Mouse (Mus musculus): ENCODE data around the gene Leprot. TPM values are rescaled to one million over a fixed set of nuclear protein-coding genes. Genes with fewer than 3 reads are reported as not detected.

Leprot gene
- polyA plus RNA-seq, 1 experiment: 68.8 TPM

- WGBS: 45% methylated on average over 6 of the region's 6 CpGs
- DNase-seq (ENCODE audit: low read depth, low spot score): no peak
Observed at GRCm38 (mm10) chr4:101656956-101657570, 9.5 kb downstream of the Leprot start.

GRCm38 (mm10) chr4:101664160-101664750 is 16.7 kb downstream of the Leprot start:
- 79% methylated on average over 9 of the region's 9 CpGs for WGBS
- DNase-seq (ENCODE audit: low read depth, low spot score): no peak

- no peak for DNase-seq (ENCODE audit: low read depth, low spot score)
- WGBS: 93% methylated on average over 4 of the region's 4 CpGs
Observed at GRCm38 (mm10) chr4:101664766-101665165, 17.2 kb downstream of the Leprot start.

GRCm38 (mm10) chr4:101669161-101669560 is 21.6 kb downstream of the Leprot start:
- no peak for DNase-seq (ENCODE audit: low read depth, low spot score)
- WGBS: 41% methylated on average over 5 of the region's 5 CpGs

- DNase-seq (ENCODE audit: low read depth, low spot score): no peak
- 66% methylated on average over 5 of the region's 5 CpGs for WGBS
Observed at GRCm38 (mm10) chr4:101669811-101670210, 22.3 kb downstream of the Leprot start.

GRCm38 (mm10) chr4:101674790-101675189 is 27.3 kb downstream of the Leprot start:
- no peak for DNase-seq (ENCODE audit: low read depth, low spot score)

GRCm38 (mm10) chr4:101675726-101676125 is 28.2 kb downstream of the Leprot start:
- WGBS: 25% methylated on average over 4 of the region's 4 CpGs
- no peak for DNase-seq (ENCODE audit: low read depth, low spot score)

More at GRCm38 (mm10) chr4:101674790-101675189, 27.3 kb downstream of the Leprot start:
- 28% methylated on average over 5 of the region's 5 CpGs for WGBS

GRCm38 (mm10) chr4:101682620-101683019 is 35.1 kb downstream of the Leprot start:
- 92% methylated on average over 4 of the region's 4 CpGs for WGBS
- no peak for DNase-seq (ENCODE audit: low read depth, low spot score)

- WGBS: 71% methylated on average over 3 of the region's 3 CpGs
- no peak for DNase-seq (ENCODE audit: low read depth, low spot score)
Observed at GRCm38 (mm10) chr4:101683086-101683485, 35.6 kb downstream of the Leprot start.

GRCm38 (mm10) chr4:101684821-101685220 is 37.3 kb downstream of the Leprot start:
- WGBS: 76% methylated on average over 3 of the region's 3 CpGs
- DNase-seq (ENCODE audit: low read depth, low spot score): no peak

GRCm38 (mm10) chr4:101686227-101686810 is 38.8 kb downstream of the Leprot start:
- WGBS: 71% methylated on average over 13 of the region's 13 CpGs
- DNase-seq (ENCODE audit: low read depth, low spot score): no peak

GRCm38 (mm10) chr4:101689241-101689640 is 41.7 kb downstream of the Leprot start:
- 84% methylated on average over 4 of the region's 4 CpGs for WGBS
- DNase-seq (ENCODE audit: low read depth, low spot score): no peak

- 61% methylated on average over 5 of the region's 5 CpGs for WGBS
- no peak for DNase-seq (ENCODE audit: low read depth, low spot score)
Observed at GRCm38 (mm10) chr4:101689645-101690044, 42.1 kb downstream of the Leprot start.

GRCm38 (mm10) chr4:101692892-101693291 is 45.4 kb downstream of the Leprot start:
- WGBS: 58% methylated on average over 4 of the region's 4 CpGs
- no peak for DNase-seq (ENCODE audit: low read depth, low spot score)

- 28% methylated on average over 6 of the region's 6 CpGs for WGBS
- DNase-seq (ENCODE audit: low read depth, low spot score): no peak
Observed at GRCm38 (mm10) chr4:101694529-101694928, 47.0 kb downstream of the Leprot start.

GRCm38 (mm10) chr4:101697236-101697635 is 49.7 kb downstream of the Leprot start:
- no peak for DNase-seq (ENCODE audit: low read depth, low spot score)
- WGBS: 86% methylated on average over 3 of the region's 3 CpGs

GRCm38 (mm10) chr4:101699423-101699822 is 51.9 kb downstream of the Leprot start:
- DNase-seq (ENCODE audit: low read depth, low spot score): no peak
- 74% methylated on average over 1 of the region's 1 CpGs for WGBS

- no peak for DNase-seq (ENCODE audit: low read depth, low spot score)
- 78% methylated on average over 14 of the region's 14 CpGs for WGBS
Observed at GRCm38 (mm10) chr4:101700892-101701640, 53.5 kb downstream of the Leprot start.

GRCm38 (mm10) chr4:101705325-101705724 is 57.8 kb downstream of the Leprot start:
- 77% methylated on average over 9 of the region's 9 CpGs for WGBS
- DNase-seq (ENCODE audit: low read depth, low spot score): no peak

- 62% methylated on average over 2 of the region's 2 CpGs for WGBS
- no peak for DNase-seq (ENCODE audit: low read depth, low spot score)
Observed at GRCm38 (mm10) chr4:101707234-101707633, 59.7 kb downstream of the Leprot start.
